Mouse (Mus musculus): ENCODE measurements around the gene Apopt1.

DNA sequence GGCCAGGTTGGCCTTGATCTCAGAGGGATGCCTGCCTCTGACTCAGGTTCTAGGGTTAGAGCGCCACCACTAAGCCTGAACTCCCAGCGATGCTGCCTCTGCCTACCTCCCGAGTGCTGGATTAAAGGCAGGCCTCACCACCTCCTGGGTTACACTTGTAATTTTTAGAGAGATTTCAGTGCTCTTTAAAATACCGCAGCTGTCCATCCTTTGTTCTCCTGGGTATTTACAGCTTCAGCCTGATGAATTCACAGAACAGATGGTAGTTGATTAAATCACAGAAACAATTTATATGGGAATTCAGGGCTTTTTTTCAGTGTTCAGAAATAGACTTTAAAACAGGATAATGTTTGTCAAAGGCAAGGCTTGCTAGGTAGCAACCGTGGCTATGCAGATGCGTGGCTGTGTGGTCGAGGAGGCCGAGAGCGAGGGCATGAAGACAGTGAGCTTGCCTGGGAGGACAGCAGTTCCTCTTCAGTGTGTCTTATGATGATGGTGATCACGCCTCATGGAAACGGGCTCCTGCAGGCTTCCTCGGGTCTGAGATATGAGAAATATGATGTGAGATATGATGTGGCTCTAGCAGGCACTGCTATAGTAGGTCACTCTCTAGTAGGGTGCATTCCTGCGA, 78.5 kb downstream of the Apopt1 start:
- TF ChIP-seq CTCF (IDR thresholded peaks at IDR 0.05; ENCODE audit: control insufficient read depth, insufficient read depth, insufficient read length): no peak
- TF ChIP-seq MYOD1 (IDR thresholded peaks at IDR 0.05; ENCODE audit: control insufficient read depth, insufficient read length, low read depth): no peak

Data from C2C12 (cell line).